Mouse (Mus musculus): ENCODE measurements around the gene Asic5. TPM values are rescaled to one million over a fixed set of nuclear protein-coding genes. Genes with fewer than 3 reads are reported as not detected.

Gene Asic5
- total and polyA plus RNA-seq, 3 experiments = not detected

GRCm38 (mm10) chr3:82029229-82029628, 47.1 kb downstream of the Asic5 start:
- no peak overlapping the region for H3K27ac ChIP-seq (ENCODE audit: insufficient read depth, low read depth)
- TF ChIP-seq CHD1 (IDR thresholded peaks at IDR 0.05; ENCODE audit: low read depth, low read length) (no peak), USF2 (conservative IDR thresholded peaks at IDR 0.05; ENCODE audit: low read depth, low read length) (no peak), ETS1 (conservative IDR thresholded peaks at IDR 0.05; ENCODE audit: low read depth, low read length) (no peak), CHD2 (IDR thresholded peaks at IDR 0.05; ENCODE audit: low read length) (no peak), SMC3 (IDR thresholded peaks at IDR 0.05; ENCODE audit: low read depth, low read length) (peak; percentile 74), ZNF384 (IDR thresholded peaks at IDR 0.05; ENCODE audit: low read depth, low read length) (no peak), E2F4 (IDR thresholded peaks at IDR 0.05; ENCODE audit: insufficient replicate concordance, low read depth, low read length) (no peak), MXI1 (IDR thresholded peaks at IDR 0.05; ENCODE audit: low read depth, low read length) (no peak), ZKSCAN1 (IDR thresholded peaks at IDR 0.05; ENCODE audit: borderline replicate concordance, low read depth, low read length) (no peak), PAX5 (IDR thresholded peaks at IDR 0.05; ENCODE audit: low read length) (no peak), POLR2A (IDR thresholded peaks at IDR 0.05; ENCODE audit: low read depth, low read length) (no peak), GABPA (IDR thresholded peaks at IDR 0.05; ENCODE audit: insufficient replicate concordance, low read depth, low read length) (no peak), CTCF (conservative IDR thresholded peaks at IDR 0.05 in 1 of 2, IDR thresholded peaks at IDR 0.05 in 1 of 2; ENCODE audit: low read depth in 2 of 2, low read length in 2 of 2) (peak; percentile 77 to 79), ZC3H11A (IDR thresholded peaks at IDR 0.05; ENCODE audit: low read depth, low read length) (no peak; the same call in 1 of the 2 replicates), RAD21 (IDR thresholded peaks at IDR 0.05; ENCODE audit: low read depth, low read length) (peak; percentile 71), IRF4 (IDR thresholded peaks at IDR 0.05; ENCODE audit: low read depth, low read length) (no peak), BHLHE40 (IDR thresholded peaks at IDR 0.05; ENCODE audit: low read depth, low read length) (no peak)
- no peak overlapping the region for H3K4me2 ChIP-seq (ENCODE audit: insufficient read depth, low read depth, poor library complexity, severe bottlenecking)
- dilution Hi-C loops (cut with MboI; ENCODE audit: extremely low pct_ligation_motif_present, extremely low pct_unique_long_range_greater_than_20kb, low sequenced_read_pairs) (no loop called here), in situ Hi-C loops (cut with MboI; ENCODE audit: low pct_ligation_motif_present, low pct_unique_long_range_greater_than_20kb, low sequenced_read_pairs) (loop anchor here (25.0 kb wide), 1 partner anchor 308 kb away; no protein-coding TSS in a partner anchor)
- peak; percentile 70 for DNase-seq (ENCODE audit: extremely low read depth)
- H3K9ac ChIP-seq (ENCODE audit: insufficient read depth, low read depth) = no peak overlapping the region
- no peaks in the 10 kb centered on the region for H3K79me2 ChIP-seq (replicated peaks; ENCODE audit: control insufficient read depth, extremely low read depth, insufficient read depth, poor library complexity, severe bottlenecking)
- no peaks in the 10 kb centered on the region for H3K36me3 ChIP-seq (replicated peaks in 1 of 2; ENCODE audit: control insufficient read depth in 1 of 2, insufficient read depth in 1 of 2, low read length in 1 of 2)
- H3K9me3 ChIP-seq (replicated peaks; ENCODE audit: low read length) = no peaks in the 10 kb centered on the region
- H3K27me3 ChIP-seq (replicated peaks) = no peaks in the 10 kb centered on the region
- peaks cover 0 to 9% of the 10 kb centered on the region in 2 experiments; a peak in 2 of 4 replicates for H3K4me1 ChIP-seq (ENCODE audit: control insufficient read depth in 1 of 2, insufficient read depth in 2 of 2)
- no peak overlapping the region for H3K4me3 ChIP-seq (replicated peaks in 1 of 3; ENCODE audit: low read depth in 2 of 3, low read length in 2 of 3, poor library complexity in 1 of 3)

- TF ChIP-seq GABPA (IDR thresholded peaks at IDR 0.05; ENCODE audit: insufficient replicate concordance, low read depth, low read length) = no peak
- no peak for TF ChIP-seq ZMIZ1 (IDR thresholded peaks at IDR 0.05; ENCODE audit: low read depth, low read length)
- TF ChIP-seq POLR2AphosphoS2 (IDR thresholded peaks at IDR 0.05; ENCODE audit: low read depth, low read length) = no peak
- no peak for TF ChIP-seq ZKSCAN1 (IDR thresholded peaks at IDR 0.05; ENCODE audit: borderline replicate concordance, low read depth, low read length)
- TF ChIP-seq JUN (IDR thresholded peaks at IDR 0.05; ENCODE audit: insufficient read depth, low read depth, low read length) = no peak
- no peak for TF ChIP-seq RCOR1 (conservative IDR thresholded peaks at IDR 0.05; ENCODE audit: low read depth, low read length)
- TF ChIP-seq MAZ (IDR thresholded peaks at IDR 0.05; ENCODE audit: low read depth, low read length) = no peak
- TF ChIP-seq JUND (conservative IDR thresholded peaks at IDR 0.05; ENCODE audit: low read depth, low read length) = no peak
- TF ChIP-seq MXI1 (IDR thresholded peaks at IDR 0.05; ENCODE audit: low read depth, low read length) = no peak
- TF ChIP-seq UBTF (IDR thresholded peaks at IDR 0.05; ENCODE audit: low read depth, low read length) = no peak
- TF ChIP-seq BHLHE40 (IDR thresholded peaks at IDR 0.05; ENCODE audit: low read depth, low read length) = no peak
- TF ChIP-seq ZC3H11A (IDR thresholded peaks at IDR 0.05; ENCODE audit: low read depth, low read length) = no peak
- no peak for TF ChIP-seq CHD2 (IDR thresholded peaks at IDR 0.05; ENCODE audit: low read length)
- TF ChIP-seq ETS1 (conservative IDR thresholded peaks at IDR 0.05; ENCODE audit: low read depth, low read length) = no peak
- no peak for TF ChIP-seq NELFE (IDR thresholded peaks at IDR 0.05; ENCODE audit: low read depth, low read length)
- no peaks in the 10 kb centered on the region for H3K27me3 ChIP-seq (replicated peaks)
- in situ Hi-C loops (cut with MboI; ENCODE audit: low pct_ligation_motif_present, low pct_unique_long_range_greater_than_20kb, low sequenced_read_pairs) (loop anchor here (25.0 kb wide), 1 partner anchor 307 kb away; no protein-coding TSS in a partner anchor), dilution Hi-C loops (cut with MboI; ENCODE audit: extremely low pct_ligation_motif_present, extremely low pct_unique_long_range_greater_than_20kb, low sequenced_read_pairs) (no loop called here)
- no peaks in the 10 kb centered on the region for H3K79me2 ChIP-seq (replicated peaks; ENCODE audit: control insufficient read depth, extremely low read depth, insufficient read depth, poor library complexity, severe bottlenecking)
- H3K9me3 ChIP-seq (replicated peaks; ENCODE audit: low read length) = no peaks in the 10 kb centered on the region
- no peak overlapping the region for H3K4me2 ChIP-seq (ENCODE audit: insufficient read depth, low read depth, poor library complexity, severe bottlenecking)
- H3K36me3 ChIP-seq (replicated peaks in 1 of 2; ENCODE audit: control insufficient read depth in 1 of 2, insufficient read depth in 1 of 2, low read length in 1 of 2) = no peaks in the 10 kb centered on the region
- no peak overlapping the region for H3K9ac ChIP-seq (ENCODE audit: insufficient read depth, low read depth)
- DNase-seq (ENCODE audit: extremely low read depth) = peak; percentile 10
- no peak overlapping the region for H3K4me3 ChIP-seq (replicated peaks in 1 of 3; ENCODE audit: low read depth in 2 of 3, low read length in 2 of 3, poor library complexity in 1 of 3)
- H3K27ac ChIP-seq (ENCODE audit: insufficient read depth, low read depth) = no peak overlapping the region
- H3K4me1 ChIP-seq (ENCODE audit: control insufficient read depth in 1 of 2, insufficient read depth in 2 of 2) = peaks cover 0 to 9% of the 10 kb centered on the region in 2 experiments; a peak in 2 of 4 replicates
Observed at GRCm38 (mm10) chr3:82030008-82030748, 48.1 kb downstream of the Asic5 start.

Measured in CH12.LX (cell line).